Mouse (Mus musculus) liver, embryonic 16.5 days (tissue): Measurements from ENCODE around the gene Wnt4. TPM values are rescaled to one million over a fixed set of nuclear protein-coding genes. Genes with fewer than 3 reads are reported as not detected.

Experiments used
- ATAC-seq: fragments of 200-750 bp; cut with Nextera tagmentation; 2 replicates; pipeline ENCODE4 v1.8.0; 2017; ENCODE audit warnings: low read depth, mild to moderate bottlenecking, moderate number of reproducible peaks, moderate library complexity
- H3K27ac ChIP-seq: fragments of 300-500 bp; sonication (generic); 2 replicates; pipeline ENCODE4 v1.5.1; 2014; ENCODE audit warnings: mild to moderate bottlenecking, low read length
- H3K27me3 ChIP-seq: fragments of 300-500 bp; sonication (generic); 2 replicates; pipeline ENCODE4 v1.6.1; 2014; ENCODE audit warnings: low read depth, low read length, mixed read lengths; ENCODE audit not compliant: control insufficient read depth, insufficient read depth
- H3K36me3 ChIP-seq: fragments of 300-500 bp; sonication (generic); 2 replicates; pipeline ENCODE4 v1.6.1; 2014; ENCODE audit warnings: mild to moderate bottlenecking; ENCODE audit not compliant: control insufficient read depth, insufficient read depth
- H3K4me1 ChIP-seq: fragments of 300-500 bp; sonication (generic); 2 replicates; pipeline ENCODE4 v1.6.1; 2014; ENCODE audit warnings: low read depth, low read length, mixed read lengths; ENCODE audit not compliant: control insufficient read depth
- H3K4me2 ChIP-seq: fragments of 300-500 bp; sonication (generic); 2 replicates; pipeline ENCODE4 v1.6.1; 2014; ENCODE audit warnings: low read depth, low read length, mixed read lengths
- H3K4me3 ChIP-seq: fragments of 300-500 bp; sonication (generic); 2 replicates; pipeline ENCODE4 v1.5.1; 2014; ENCODE audit warnings: low read depth, mild to moderate bottlenecking, low read length
- H3K9ac ChIP-seq: fragments of 300-500 bp; sonication (generic); 2 replicates; pipeline ENCODE4 v1.6.1; 2014; ENCODE audit warnings: low read depth, low read length
- H3K9me3 ChIP-seq: fragments of 300-500 bp; sonication (generic); replicated peaks from 2 replicates; pipeline ENCODE4 v1.6.1; 2016; ENCODE audit warnings: low read length; ENCODE audit not compliant: control insufficient read depth
- WGBS: fragments of 180-500 bp; shearing (Covaris S2); extraction: QIAGEN DNeasy Blood & Tissue Kit; methylation state at CpG from one replicate; pipeline ENCODE4 v1.1.7; 2014; ENCODE audit not compliant: insufficient replicate concordance; 5-methylcytosine and 5-hydroxymethylcytosine counted together
- polyA plus RNA-seq: library from polyadenylated mRNA; unstranded; fragments of >200 nt; fragmentation: Nextera tagmentation; extraction: Ambion mirVana; gene quantifications from 2 replicates; pipeline ENCODE4 v1.2.1, GENCODE M21; 2015

Wnt4 gene
- 0.09 and 0.19 TPM in 2 replicates for polyA plus RNA-seq

GRCm38 (mm10) chr4:137277166-137277513 is at the start of gene Wnt4:
Wnt4 (plus strand) TSS chr4:137277489.
- H3K4me2 ChIP-seq = peak within 1 kb of the TSS; percentile 52
- H3K27ac ChIP-seq = no peak within 1 kb of the TSS
- under 1% methylated on average over 41 of the region's 45 CpGs for WGBS
- H3K9ac ChIP-seq = no peak within 1 kb of the TSS
- no peaks in the 10 kb centered on the region for H3K9me3 ChIP-seq
- H3K36me3 ChIP-seq = no peaks in the 10 kb centered on the region
- H3K4me1 ChIP-seq = no peaks in the 10 kb centered on the region
- peaks cover 67% of the 10 kb centered on the region for H3K27me3 ChIP-seq
- peak within 1 kb of the TSS; percentile 37 for H3K4me3 ChIP-seq
- peak; percentile 51; the same call in 1 of the 2 replicates for ATAC-seq

GRCm38 (mm10) chr4:137228566-137229115 is 48.6 kb upstream of the Wnt4 start:
- Histone ChIP-seq H3K9me3 (no peaks in the 10 kb centered on the region), H3K4me1 (no peaks in the 10 kb centered on the region), H3K36me3 (no peaks in the 10 kb centered on the region), H3K9ac (no peak overlapping the region), H3K27ac (no peak overlapping the region), H3K4me2 (no peak overlapping the region), H3K27me3 (no peaks in the 10 kb centered on the region), H3K4me3 (no peak overlapping the region)
- ATAC-seq = no peak
- 70% methylated on average over 15 of the region's 15 CpGs for WGBS

GRCm38 (mm10) chr4:137231494-137232470 is 45.5 kb upstream of the Wnt4 start:
- H3K27me3 ChIP-seq = no peaks in the 10 kb centered on the region
- 57% methylated on average over 16 of the region's 16 CpGs for WGBS
- ATAC-seq = no peak
- no peak overlapping the region for H3K9ac ChIP-seq
- H3K4me1 ChIP-seq = no peaks in the 10 kb centered on the region
- H3K4me3 ChIP-seq = no peak overlapping the region
- H3K4me2 ChIP-seq = no peak overlapping the region
- H3K9me3 ChIP-seq = no peaks in the 10 kb centered on the region
- no peak overlapping the region for H3K27ac ChIP-seq
- no peaks in the 10 kb centered on the region for H3K36me3 ChIP-seq

- Histone ChIP-seq H3K9me3 (no peaks in the 10 kb centered on the region), H3K4me3 (no peak overlapping the region), H3K27me3 (no peaks in the 10 kb centered on the region), H3K4me1 (no peaks in the 10 kb centered on the region), H3K9ac (no peak overlapping the region), H3K36me3 (no peaks in the 10 kb centered on the region), H3K27ac (no peak overlapping the region), H3K4me2 (no peak overlapping the region)
- no peak for ATAC-seq
- 43% methylated on average over 5 of the region's 5 CpGs for WGBS
These were observed 43.7 kb upstream of the Wnt4 start for GRCm38 (mm10) chr4:137233632-137234031.

- no peak overlapping the region for H3K4me3 ChIP-seq
- no peaks in the 10 kb centered on the region for H3K27me3 ChIP-seq
- H3K36me3 ChIP-seq = no peaks in the 10 kb centered on the region
- 81% methylated on average over 2 of the region's 2 CpGs for WGBS
- H3K9me3 ChIP-seq = no peaks in the 10 kb centered on the region
- no peak overlapping the region for H3K27ac ChIP-seq
- no peak overlapping the region for H3K9ac ChIP-seq
- H3K4me2 ChIP-seq = no peak overlapping the region
- no peak for ATAC-seq
- H3K4me1 ChIP-seq = no peaks in the 10 kb centered on the region
These were observed 42.8 kb upstream of the Wnt4 start for GRCm38 (mm10) chr4:137234444-137234843.

GRCm38 (mm10) chr4:137235368-137235767 is 41.9 kb upstream of the Wnt4 start:
- 57% methylated on average over 9 of the region's 9 CpGs for WGBS
- no peaks in the 10 kb centered on the region for H3K27me3 ChIP-seq
- no peak overlapping the region for H3K4me3 ChIP-seq
- H3K4me2 ChIP-seq = no peak overlapping the region
- no peak overlapping the region for H3K27ac ChIP-seq
- H3K36me3 ChIP-seq = no peaks in the 10 kb centered on the region
- H3K9ac ChIP-seq = no peak overlapping the region
- no peaks in the 10 kb centered on the region for H3K4me1 ChIP-seq
- no peaks in the 10 kb centered on the region for H3K9me3 ChIP-seq
- no peak for ATAC-seq

GRCm38 (mm10) chr4:137244883-137245282 is 32.4 kb upstream of the Wnt4 start:
- Histone ChIP-seq H3K27me3 (no peaks in the 10 kb centered on the region), H3K36me3 (no peaks in the 10 kb centered on the region), H3K4me1 (no peaks in the 10 kb centered on the region), H3K9me3 (no peaks in the 10 kb centered on the region), H3K27ac (no peak overlapping the region), H3K4me3 (no peak overlapping the region), H3K4me2 (no peak overlapping the region), H3K9ac (no peak overlapping the region)
- ATAC-seq = no peak
- WGBS = 51% methylated on average over 9 of the region's 9 CpGs

GRCm38 (mm10) chr4:137250333-137250732 is 27.0 kb upstream of the Wnt4 start:
- ATAC-seq = no peak

GRCm38 (mm10) chr4:137250849-137251248 is 26.4 kb upstream of the Wnt4 start:
- H3K9ac ChIP-seq = no peak overlapping the region
- ATAC-seq = no peak
- no peak overlapping the region for H3K27ac ChIP-seq
- H3K27me3 ChIP-seq = no peaks in the 10 kb centered on the region
- no peak overlapping the region for H3K4me2 ChIP-seq
- H3K4me3 ChIP-seq = no peak overlapping the region
- 30% methylated on average over 5 of the region's 5 CpGs for WGBS
- no peaks in the 10 kb centered on the region for H3K9me3 ChIP-seq
- H3K4me1 ChIP-seq = no peaks in the 10 kb centered on the region
- no peaks in the 10 kb centered on the region for H3K36me3 ChIP-seq

More at GRCm38 (mm10) chr4:137250333-137250732, 27.0 kb upstream of the Wnt4 start:
- Histone ChIP-seq H3K4me3 (no peak overlapping the region), H3K36me3 (no peaks in the 10 kb centered on the region), H3K4me1 (no peaks in the 10 kb centered on the region), H3K9me3 (no peaks in the 10 kb centered on the region), H3K27ac (no peak overlapping the region), H3K4me2 (no peak overlapping the region), H3K27me3 (no peaks in the 10 kb centered on the region), H3K9ac (no peak overlapping the region)
- 57% methylated on average over 5 of the region's 5 CpGs for WGBS
